ENCODE assay signal across 25 mouse cellular contexts in the genomic region with DNA sequence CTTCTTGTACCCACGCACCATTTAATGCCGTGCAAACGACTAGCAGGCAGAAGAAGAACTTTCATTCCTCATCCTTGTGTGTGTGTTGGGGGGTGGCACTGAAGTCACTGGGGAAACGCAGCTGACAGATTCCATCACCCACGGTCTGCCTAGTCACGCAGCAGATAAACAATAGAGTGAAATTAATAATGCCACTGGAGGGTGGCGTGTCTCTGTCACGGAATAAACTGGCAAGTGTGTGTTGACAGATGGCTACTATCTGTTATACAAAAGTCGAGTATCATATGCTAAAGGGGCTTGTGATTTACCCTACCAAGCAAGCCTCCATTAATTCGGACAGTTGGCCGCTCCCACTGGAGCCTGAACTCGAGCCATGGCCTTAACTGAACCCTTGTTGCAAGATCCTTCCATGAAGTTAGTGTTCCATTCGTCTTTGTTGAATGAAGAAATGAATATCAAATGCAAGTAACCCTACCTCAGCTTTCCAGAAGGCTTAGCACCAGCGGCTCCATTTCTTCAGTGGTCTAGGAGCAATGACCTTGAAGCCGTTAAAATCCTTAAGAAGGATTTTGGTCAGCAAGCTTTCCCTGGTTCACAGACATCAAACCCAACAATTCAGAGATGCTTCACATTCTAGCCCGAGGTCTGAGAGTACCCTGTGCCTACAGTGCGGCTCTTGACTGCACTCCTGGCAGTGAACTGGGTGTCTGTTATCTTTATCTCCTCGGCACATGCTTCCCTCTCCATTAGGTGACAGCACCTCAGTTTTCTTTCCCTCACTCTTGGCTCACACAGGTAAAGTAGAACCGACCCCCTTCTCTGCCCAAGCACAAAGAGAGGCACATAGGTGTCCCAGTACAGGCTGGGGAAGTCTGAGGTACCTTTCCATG.
DNase-seq lines count a peak whose midpoint lies in the region; ATAC-seq lines count a peak whose summit lies in the region.
"Had no signal": no experiment of that assay in that cellular context is flagged by ENCODE, and none has a peak within 500 bp of the region (broad histone marks: within the 10 kb centered on the region; RNA-seq: fewer than 3 reads in every experiment).

No protein-coding gene starts in this region.

- no peak overlapping the region for H3K9ac ChIP-seq in midbrain, embryonic 11.5 days (ENCODE audit: low read length)
- no peak overlapping the region for H3K9ac ChIP-seq in midbrain, embryonic 14.5 days (replicated peaks; ENCODE audit: low read length)
- H3K9ac ChIP-seq: forebrain, embryonic 13.5 days; heart, embryonic 12.5 days; hindbrain, embryonic 12.5 days; limb, embryonic 12.5 days; liver, embryonic 13.5 days; lung, embryonic 14.5 days; neural tube, embryonic 12.5 days had no signal

- no peaks in the 10 kb centered on the region for H3K36me3 ChIP-seq in midbrain, embryonic 11.5 days (ENCODE audit: control insufficient read depth, insufficient read depth, low read length)
- no peaks in the 10 kb centered on the region for H3K36me3 ChIP-seq in midbrain, embryonic 14.5 days (ENCODE audit: control insufficient read depth, insufficient read depth, low read length)
- H3K36me3 ChIP-seq: heart, embryonic 12.5 days; hindbrain, embryonic 12.5 days; limb, embryonic 12.5 days; liver, embryonic 13.5 days; midbrain, embryonic 10.5 days; neural tube, embryonic 12.5 days had no signal

- intact Hi-C loops in gastrocnemius, postnatal 36 days (cut with DNase I) = no loop called here

- WGBS in midbrain, embryonic 11.5 days = 88% methylated on average over 19 of the region's 19 CpGs
- 82% methylated on average over 19 of the region's 19 CpGs for WGBS in midbrain, embryonic 14.5 days

- 0 out of 2 replicates have a peak, but pooled peaks cover 2% of the 10 kb centered on the region for H3K9me3 ChIP-seq in midbrain, embryonic 11.5 days (ENCODE audit: control insufficient read depth, low read length)
- peaks cover 8% of the 10 kb centered on the region; the same call in 1 of the 2 replicates for H3K9me3 ChIP-seq in midbrain, embryonic 14.5 days (ENCODE audit: control insufficient read depth, low read length)
- H3K9me3 ChIP-seq: forebrain, embryonic 13.5 days; hindbrain, embryonic 12.5 days; liver, embryonic 13.5 days had no signal

- H3K4me2 ChIP-seq in midbrain, embryonic 11.5 days = no peak overlapping the region
- no peak overlapping the region for H3K4me2 ChIP-seq in midbrain, embryonic 14.5 days (ENCODE audit: low read length)
- H3K4me2 ChIP-seq: forebrain, embryonic 13.5 days; heart, embryonic 12.5 days; hindbrain, embryonic 12.5 days; limb, embryonic 12.5 days; liver, embryonic 13.5 days; lung, embryonic 14.5 days; neural tube, embryonic 12.5 days had no signal

- H3K4me1 ChIP-seq in midbrain, embryonic 11.5 days (ENCODE audit: control insufficient read depth, insufficient read depth, low read length) = no peaks in the 10 kb centered on the region
- peaks cover 8% of the 10 kb centered on the region for H3K4me1 ChIP-seq in midbrain, embryonic 14.5 days (ENCODE audit: control insufficient read depth, insufficient read depth, low read length)
- H3K4me1 ChIP-seq: heart, embryonic 12.5 days; liver, embryonic 13.5 days had no signal

- DNase-seq in cerebellum, adult 9-11 months = peak; percentile 38
- DNase-seq in cerebellum, postnatal 4 days (ENCODE audit: low spot score in 2 of 2) = no peak
- peak; percentile 32 for DNase-seq in gastrocnemius, postnatal 10 days
- no peak for DNase-seq in gastrocnemius, postnatal 36 days
- DNase-seq in midbrain, embryonic 11.5 days (ENCODE audit: low spot score, missing footprints) = peak; percentile 31
- no peak for DNase-seq in midbrain, embryonic 14.5 days
- DNase-seq in kidney, adult 9 months = no peak
- DNase-seq: adrenal gland, postnatal 10 days; heart, postnatal 14 days; kidney, adult 8-10 months; kidney, postnatal 36 days; liver, embryonic 13.5 days; lung, embryonic 14.5 days; right cerebral cortex, adult 18-20 months; thymus, postnatal 14 days had no signal

- no peaks in the 10 kb centered on the region for H3K27me3 ChIP-seq in midbrain, embryonic 11.5 days (ENCODE audit: control insufficient read depth, insufficient read depth, low read length)
- H3K27me3 ChIP-seq in midbrain, embryonic 14.5 days (ENCODE audit: control insufficient read depth, insufficient read depth, low read length) = no peaks in the 10 kb centered on the region
- H3K27me3 ChIP-seq: forebrain, embryonic 13.5 days; heart, embryonic 12.5 days; hindbrain, embryonic 12.5 days; limb, embryonic 12.5 days; liver, embryonic 13.5 days; neural tube, embryonic 12.5 days had no signal

- H3K27ac ChIP-seq in midbrain, embryonic 11.5 days (ENCODE audit: low read depth, low read length) = no peak overlapping the region
- H3K27ac ChIP-seq in midbrain, embryonic 14.5 days (replicated peaks; ENCODE audit: low read depth, low read length) = no peak overlapping the region
- H3K27ac ChIP-seq: forebrain, embryonic 13.5 days; hindbrain, embryonic 12.5 days; limb, embryonic 12.5 days; liver, embryonic 13.5 days; macrophage; midbrain, embryonic 10.5 days; neural tube, embryonic 12.5 days had no signal

- ATAC-seq in midbrain, embryonic 11.5 days (ENCODE audit: low FRiP score) = no peak
- no peak for ATAC-seq in midbrain, embryonic 14.5 days (ENCODE audit: low FRiP score, low TSS enrichment)
- ATAC-seq: CD4-positive, CD25-positive, alpha-beta regulatory T cell, adult 4 months; forebrain, embryonic 13.5 days; Patski had no signal

- H3K4me3 ChIP-seq in midbrain, embryonic 11.5 days (ENCODE audit: low read depth, low read length) = no peak overlapping the region
- H3K4me3 ChIP-seq in midbrain, embryonic 14.5 days (replicated peaks; ENCODE audit: low read depth, low read length) = no peak overlapping the region
- H3K4me3 ChIP-seq: erythroblast, embryonic 14.5 days; forebrain, embryonic 13.5 days; heart, embryonic 12.5 days; hindbrain, embryonic 12.5 days; limb, embryonic 12.5 days; liver, embryonic 13.5 days; midbrain, embryonic 10.5 days; neural tube, embryonic 12.5 days had no signal

Comparison
In these comparisons a context has a peak if more than half of its experiments do, and no peak if none do; other contexts are left out.
1. DNase-seq: peak in cerebellum, adult 9-11 months (single experiment), gastrocnemius, postnatal 10 days (single experiment) and midbrain, embryonic 11.5 days (single experiment); none in cerebellum, postnatal 4 days (0 of 2), gastrocnemius, postnatal 36 days (0 of 2), midbrain, embryonic 14.5 days (single experiment) and kidney, adult 9 months (single experiment).